Mouse (Mus musculus): ENCODE data around the gene Ovol1.

DNA sequence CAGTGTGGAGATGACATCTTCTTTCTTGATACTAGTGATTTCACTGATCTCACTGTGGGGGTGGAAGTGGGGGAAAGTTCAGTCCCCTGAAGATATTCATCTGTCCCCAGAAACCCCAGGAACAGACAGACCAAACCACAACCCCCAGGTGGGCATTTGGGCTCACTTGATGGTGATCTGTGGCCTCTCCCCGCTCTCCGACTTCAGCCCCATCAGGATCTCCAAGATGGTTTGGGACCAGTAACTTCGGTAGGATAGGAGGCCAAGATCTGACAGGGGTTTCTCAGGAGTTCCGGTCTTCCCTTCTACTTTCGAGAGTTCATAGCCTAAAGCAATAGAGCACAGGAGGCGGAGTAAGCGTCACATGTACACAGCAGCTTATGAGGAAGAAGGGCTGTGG lies 43.2 kb upstream of the Ovol1 start:
- no peak for TF ChIP-seq POLR2A (IDR thresholded peaks at IDR 0.05; ENCODE audit: borderline replicate concordance, extremely low read depth, low read depth, low read length)
- no peak for TF ChIP-seq CTCF (IDR thresholded peaks at IDR 0.05; ENCODE audit: insufficient read depth, low read length)
